In the genomic region with DNA sequence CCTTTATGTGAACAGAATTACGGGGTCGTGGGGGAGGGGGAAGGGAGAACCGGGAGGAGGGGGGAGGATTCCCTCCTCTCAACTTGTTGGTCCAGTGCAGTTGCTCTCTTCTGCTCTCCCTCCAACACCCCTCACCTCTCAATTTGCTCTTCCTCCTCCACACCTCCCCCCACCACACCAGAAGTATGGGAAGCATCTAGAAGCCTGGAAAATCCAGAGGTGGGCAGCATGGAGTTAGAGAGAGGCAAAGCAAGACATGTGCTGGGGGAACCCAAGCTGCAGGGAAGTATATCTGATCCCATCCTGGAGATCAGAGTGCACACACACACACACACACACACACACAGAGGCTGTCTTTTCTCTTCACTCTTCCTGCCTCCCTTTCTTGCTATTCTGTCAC, we compare ENCODE assay signal across 11 mouse cellular contexts. TPM values are rescaled to one million over a fixed set of nuclear protein-coding genes. Genes with fewer than 3 reads are reported as not detected.
A peak's percentile ranks its signal among the peaks of the same experiment; 100 is the strongest.
DNase-seq lines count a peak whose midpoint lies in the region; ATAC-seq and TF ChIP-seq lines count a peak whose summit lies in the region.
"Had no signal": no experiment of that assay in that cellular context is flagged by ENCODE, and none has a peak within 500 bp of the region (broad histone marks: within the 10 kb centered on the region; RNA-seq: fewer than 3 reads in every experiment).

No protein-coding gene starts in this region.

- peak overlapping the region; percentile 29 for H3K4me3 ChIP-seq in heart, embryonic 15.5 days
- no peak overlapping the region for H3K4me3 ChIP-seq in embryonic facial prominence, embryonic 12.5 days
- no peak overlapping the region for H3K4me3 ChIP-seq in forebrain, postnatal 0 days (ENCODE audit: low read depth, low read length)
- no peak overlapping the region for H3K4me3 ChIP-seq in midbrain, embryonic 10.5 days

- peaks cover 31% of the 10 kb centered on the region for H3K4me1 ChIP-seq in heart, embryonic 15.5 days (replicated peaks)
- H3K4me1 ChIP-seq in embryonic facial prominence, embryonic 12.5 days = peaks cover 24% of the 10 kb centered on the region
- 0 out of 2 replicates have a peak, but pooled peaks cover 4% of the 10 kb centered on the region for H3K4me1 ChIP-seq in forebrain, postnatal 0 days (ENCODE audit: insufficient read depth)
- H3K4me1 ChIP-seq in midbrain, embryonic 10.5 days = peaks cover 28% of the 10 kb centered on the region

- H3K9ac ChIP-seq in heart, embryonic 15.5 days = no peak overlapping the region
- H3K9ac ChIP-seq in embryonic facial prominence, embryonic 12.5 days = peak overlapping the region; percentile 25; the same call in 1 of the 2 replicates
- no peak overlapping the region for H3K9ac ChIP-seq in forebrain, postnatal 0 days

- no peak for DNase-seq in heart, postnatal 25 days (ENCODE audit: low spot score)
- DNase-seq in forebrain, postnatal 0 days = no peak
- no peak for DNase-seq in midbrain, embryonic 10.5 days (ENCODE audit: low spot score)
- no peak for DNase-seq in spleen, adult 18-20 months
- no peak for DNase-seq in adrenal gland, adult 2 months
- DNase-seq in right cerebral cortex, postnatal 4 days = no peak

- H3K27me3 ChIP-seq in heart, embryonic 15.5 days = peaks cover 26% of the 10 kb centered on the region
- peaks cover 22% of the 10 kb centered on the region for H3K27me3 ChIP-seq in embryonic facial prominence, embryonic 12.5 days
- H3K27me3 ChIP-seq in forebrain, postnatal 0 days (ENCODE audit: insufficient read depth, low read length) = no peaks in the 10 kb centered on the region
- H3K27me3 ChIP-seq in midbrain, embryonic 10.5 days (ENCODE audit: low read depth, poor library complexity, severe bottlenecking) = peaks cover 44% of the 10 kb centered on the region

- TF ChIP-seq CTCF in forebrain, postnatal 0 days (IDR thresholded peaks at IDR 0.05; ENCODE audit: low read depth) = no peak

- H3K9me3 ChIP-seq in heart, embryonic 15.5 days (replicated peaks) = no peaks in the 10 kb centered on the region
- H3K9me3 ChIP-seq in embryonic facial prominence, embryonic 12.5 days = no peaks in the 10 kb centered on the region
- H3K9me3 ChIP-seq in forebrain, postnatal 0 days (ENCODE audit: low read length) = no peaks in the 10 kb centered on the region
- no peaks in the 10 kb centered on the region for H3K9me3 ChIP-seq in midbrain, embryonic 10.5 days (replicated peaks)

- WGBS in heart, embryonic 15.5 days = 0% methylated on average over 3 of the region's 3 CpGs
- 0% methylated on average over 3 of the region's 3 CpGs for WGBS in embryonic facial prominence, embryonic 12.5 days
- WGBS in forebrain, postnatal 0 days = 0% methylated on average over 3 of the region's 3 CpGs
- WGBS in midbrain, embryonic 10.5 days = 3% methylated on average over 3 of the region's 3 CpGs

- H3K27ac ChIP-seq in heart, embryonic 15.5 days = 0 out of 2 replicates have a peak overlapping the region, but pooled peaks have one; percentile 31
- H3K27ac ChIP-seq in embryonic facial prominence, embryonic 12.5 days = no peak overlapping the region
- no peak overlapping the region for H3K27ac ChIP-seq in forebrain, postnatal 0 days (ENCODE audit: low read depth, low read length)
- H3K27ac ChIP-seq in midbrain, embryonic 10.5 days (replicated peaks) = 0 out of 2 replicates have a peak overlapping the region, but pooled peaks have one; percentile 28

- ATAC-seq in heart, embryonic 15.5 days (replicated peaks; ENCODE audit: insufficient number of reproducible peaks, insufficient read depth, low FRiP score, low read depth) = no peak
- no peak for ATAC-seq in embryonic facial prominence, embryonic 12.5 days (ENCODE audit: insufficient number of reproducible peaks, insufficient read depth, low FRiP score, low TSS enrichment)
- ATAC-seq in forebrain, postnatal 0 days = no peak

- intact Hi-C loops in heart, postnatal 25 days (cut with DNase I) = no loop called here

- H3K4me2 ChIP-seq in heart, embryonic 15.5 days = peak overlapping the region; percentile 57
- peak overlapping the region; percentile 36 for H3K4me2 ChIP-seq in embryonic facial prominence, embryonic 12.5 days (replicated peaks)
- peak overlapping the region; percentile 35 for H3K4me2 ChIP-seq in forebrain, postnatal 0 days (ENCODE audit: low read depth)

- no peaks in the 10 kb centered on the region for H3K36me3 ChIP-seq in heart, embryonic 15.5 days
- no peaks in the 10 kb centered on the region for H3K36me3 ChIP-seq in embryonic facial prominence, embryonic 12.5 days
- no peaks in the 10 kb centered on the region for H3K36me3 ChIP-seq in forebrain, postnatal 0 days (ENCODE audit: insufficient read depth)
- H3K36me3 ChIP-seq in midbrain, embryonic 10.5 days = no peaks in the 10 kb centered on the region

RNA-seq across cellular contexts. Expression of a gene that starts 0.6 kb away (rescaled TPM):
- 7.5 and 7.8 TPM in 2 replicates for polyA plus RNA-seq in heart, embryonic 15.5 days (2015; fragmentation: Nextera tagmentation; extraction: Ambion mirVana)
- 10 to 100 TPM; 22.3 to 38.7 TPM for total RNA-seq in heart, postnatal 25 days (2021)
- 0.72 and 0.88 TPM in 2 replicates for polyA plus RNA-seq in embryonic facial prominence, embryonic 12.5 days (2016; fragmentation: Nextera tagmentation; extraction: Ambion mirVana)
- total RNA-seq in forebrain, postnatal 0 days (2014; rRNA removed) = 0.29 and 0.46 TPM in 2 replicates
- 0.25 and 0.27 TPM in 2 replicates for polyA plus RNA-seq in forebrain, postnatal 0 days (2015; fragmentation: Nextera tagmentation; extraction: Ambion mirVana)
- 0.14 TPM in 1 of 2 replicates, not detected in the other for polyA plus RNA-seq in midbrain, embryonic 10.5 days (2016; fragmentation: Nextera tagmentation; extraction: Ambion mirVana)
- total RNA-seq in adrenal gland, adult 2 months (2021) = 10 to 100 TPM; 19.8 to 20.5 TPM
- 17.4 and 17.6 TPM in 2 replicates for polyA plus RNA-seq in adrenal gland, adult 2 months (2012; rRNA removed)

RNA-seq across cellular contexts. Expression of a gene that starts 9.8 kb away (rescaled TPM):
- polyA plus RNA-seq in heart, embryonic 15.5 days (2015; fragmentation: Nextera tagmentation; extraction: Ambion mirVana) = 0.19 and 0.70 TPM in 2 replicates
- total RNA-seq in heart, postnatal 25 days (2021) = not detected
- 2.8 and 3.6 TPM in 2 replicates for polyA plus RNA-seq in embryonic facial prominence, embryonic 12.5 days (2016; fragmentation: Nextera tagmentation; extraction: Ambion mirVana)
- total RNA-seq in forebrain, postnatal 0 days (2014; rRNA removed) = 0.62 and 3.0 TPM in 2 replicates
- polyA plus RNA-seq in forebrain, postnatal 0 days (2015; fragmentation: Nextera tagmentation; extraction: Ambion mirVana) = 1.7 TPM in 2 replicates
- polyA plus RNA-seq in midbrain, embryonic 10.5 days (2016; fragmentation: Nextera tagmentation; extraction: Ambion mirVana) = 0.23 and 0.68 TPM in 2 replicates
- total RNA-seq in adrenal gland, adult 2 months (2021) = under 1 TPM in 1 of 2 experiments, not detected in 1; 0.52 TPM
- 4.0 and 5.4 TPM in 2 replicates for polyA plus RNA-seq in adrenal gland, adult 2 months (2012; rRNA removed)
- polyA plus RNA-seq: liver, embryonic 16.5 days had no signal

RNA-seq across cellular contexts. Expression of a gene that starts 26.3 kb away (rescaled TPM):
- polyA plus RNA-seq in heart, embryonic 15.5 days (2015; fragmentation: Nextera tagmentation; extraction: Ambion mirVana) = 0.09 and 0.34 TPM in 2 replicates
- total RNA-seq in heart, postnatal 25 days (2021) = under 1 TPM; 0.06 to 0.08 TPM
- polyA plus RNA-seq in embryonic facial prominence, embryonic 12.5 days (2016; fragmentation: Nextera tagmentation; extraction: Ambion mirVana) = 0.06 and 0.12 TPM in 2 replicates
- 1.0 TPM in 2 replicates for total RNA-seq in forebrain, postnatal 0 days (2014; rRNA removed)
- polyA plus RNA-seq in forebrain, postnatal 0 days (2015; fragmentation: Nextera tagmentation; extraction: Ambion mirVana) = 0.43 and 1.2 TPM in 2 replicates
- polyA plus RNA-seq in midbrain, embryonic 10.5 days (2016; fragmentation: Nextera tagmentation; extraction: Ambion mirVana) = 0.71 and 0.72 TPM in 2 replicates
- total RNA-seq in adrenal gland, adult 2 months (2021) = under 1 TPM; 0.26 to 0.62 TPM
- 0.22 and 0.37 TPM in 2 replicates for polyA plus RNA-seq in adrenal gland, adult 2 months (2012; rRNA removed)

RNA-seq across cellular contexts. Expression of a gene that starts 30.1 kb away (rescaled TPM):
- 0.16 TPM in 1 of 2 replicates, not detected in the other for polyA plus RNA-seq in heart, embryonic 15.5 days (2015; fragmentation: Nextera tagmentation; extraction: Ambion mirVana)
- total RNA-seq in heart, postnatal 25 days (2021) = not detected
- polyA plus RNA-seq in embryonic facial prominence, embryonic 12.5 days (2016; fragmentation: Nextera tagmentation; extraction: Ambion mirVana) = not detected in 2 replicates
- total RNA-seq in forebrain, postnatal 0 days (2014; rRNA removed) = not detected in 2 replicates
- polyA plus RNA-seq in forebrain, postnatal 0 days (2015; fragmentation: Nextera tagmentation; extraction: Ambion mirVana) = 0.11 TPM in 1 of 2 replicates, not detected in the other
- not detected in 2 replicates for polyA plus RNA-seq in midbrain, embryonic 10.5 days (2016; fragmentation: Nextera tagmentation; extraction: Ambion mirVana)
- total RNA-seq in adrenal gland, adult 2 months (2021) = not detected
- not detected in 2 replicates for polyA plus RNA-seq in adrenal gland, adult 2 months (2012; rRNA removed)
- total RNA-seq: layer of hippocampus, adult 2 months had no signal
- polyA plus RNA-seq: cerebellum, adult 2 months; liver, embryonic 16.5 days had no signal

RNA-seq across cellular contexts. Expression of a gene that starts 41.0 kb away (rescaled TPM):
- 8.3 and 10.0 TPM in 2 replicates for polyA plus RNA-seq in heart, embryonic 15.5 days (2015; fragmentation: Nextera tagmentation; extraction: Ambion mirVana)
- 1 to 10 TPM; 3.2 to 3.6 TPM for total RNA-seq in heart, postnatal 25 days (2021)
- polyA plus RNA-seq in embryonic facial prominence, embryonic 12.5 days (2016; fragmentation: Nextera tagmentation; extraction: Ambion mirVana) = 11.8 and 13.9 TPM in 2 replicates
- 9.8 and 13.6 TPM in 2 replicates for total RNA-seq in forebrain, postnatal 0 days (2014; rRNA removed)
- polyA plus RNA-seq in forebrain, postnatal 0 days (2015; fragmentation: Nextera tagmentation; extraction: Ambion mirVana) = 43.8 and 49.2 TPM in 2 replicates
- polyA plus RNA-seq in midbrain, embryonic 10.5 days (2016; fragmentation: Nextera tagmentation; extraction: Ambion mirVana) = 45.2 and 53.8 TPM in 2 replicates
- 10 to 100 TPM in 1 of 2 experiments, 1 to 10 TPM in 1; 6.4 to 14.7 TPM for total RNA-seq in adrenal gland, adult 2 months (2021)
- polyA plus RNA-seq in adrenal gland, adult 2 months (2012; rRNA removed) = 0.23 and 0.24 TPM in 2 replicates

Comparison
In these comparisons a context has a peak if more than half of its experiments do, and no peak if none do; other contexts are left out.
1. H3K27ac ChIP-seq: peak in heart, embryonic 15.5 days (single experiment) and midbrain, embryonic 10.5 days (single experiment); none in embryonic facial prominence, embryonic 12.5 days (single experiment) and forebrain, postnatal 0 days (single experiment).
2. Peak in every context shown above with its lines, with median percentiles within 50 percentile points of each other: H3K4me2 ChIP-seq.